Mouse (Mus musculus) cortical plate, adult 2 months (tissue): Measurements from ENCODE around the gene Mcrip1. TPM values are rescaled to one million over a fixed set of nuclear protein-coding genes. Genes with fewer than 3 reads are reported as not detected.

Experiments used
- H3K27ac ChIP-seq: fragments of 200-500 bp; 2 replicates; pipeline ENCODE4 v1.5.1; 2012; ENCODE audit warnings: low read length, control low read depth, inconsistent platforms; ENCODE audit not compliant: insufficient read depth
- H3K4me1 ChIP-seq: fragments of 200-500 bp; 2 replicates; pipeline ENCODE4 v1.6.1; 2011; ENCODE audit warnings: low read length; ENCODE audit not compliant: control insufficient read depth, insufficient read depth
- H3K4me3 ChIP-seq: fragments of 200-500 bp; 2 replicates; pipeline ENCODE4 v1.5.1; 2011; ENCODE audit warnings: mild to moderate bottlenecking, low read length, control low read depth; ENCODE audit not compliant: insufficient read depth
- CTCF ChIP-seq: fragments of 200-500 bp; IDR thresholded peaks from 2 replicates; pipeline ENCODE4 v1.5.1; 2011; ENCODE audit warnings: mild to moderate bottlenecking, control low read depth, low read length; ENCODE audit not compliant: insufficient read depth; ENCODE audit errors: extremely low read depth
- POLR2A ChIP-seq: fragments of 200-500 bp; IDR thresholded peaks from 2 replicates; pipeline ENCODE4 v1.6.1; 2011; ENCODE audit warnings: mild to moderate bottlenecking, low read length, control low read depth; ENCODE audit not compliant: insufficient read depth; ENCODE audit errors: extremely low read depth
- polyA plus RNA-seq: library from polyadenylated mRNA; depleted of rRNA; stranded (reverse); fragments of >200 nt; gene quantifications from 2 replicates; pipeline ENCODE4 v1.2.3, GENCODE M21; 2012

The Mcrip1 gene
- polyA plus RNA-seq, 1 experiment, result 160 TPM

- peak within 1 kb of the TSS; percentile 81 for H3K4me3 ChIP-seq
- TF ChIP-seq POLR2A (peak; percentile 82), CTCF (no peak)
- peak within 1 kb of the TSS; percentile 88 for H3K27ac ChIP-seq
- peaks cover 2% of the 10 kb centered on the region; the same call in 1 of the 2 replicates for H3K4me1 ChIP-seq
Observed at GRCm38 (mm10) chr11:120581490-120582267, 32.2 kb upstream of the Mcrip1 start, which contains the start of gene Arhgdia. Gene Arhgdia, minus strand, starts transcription at chr11:120581624.

DNA sequence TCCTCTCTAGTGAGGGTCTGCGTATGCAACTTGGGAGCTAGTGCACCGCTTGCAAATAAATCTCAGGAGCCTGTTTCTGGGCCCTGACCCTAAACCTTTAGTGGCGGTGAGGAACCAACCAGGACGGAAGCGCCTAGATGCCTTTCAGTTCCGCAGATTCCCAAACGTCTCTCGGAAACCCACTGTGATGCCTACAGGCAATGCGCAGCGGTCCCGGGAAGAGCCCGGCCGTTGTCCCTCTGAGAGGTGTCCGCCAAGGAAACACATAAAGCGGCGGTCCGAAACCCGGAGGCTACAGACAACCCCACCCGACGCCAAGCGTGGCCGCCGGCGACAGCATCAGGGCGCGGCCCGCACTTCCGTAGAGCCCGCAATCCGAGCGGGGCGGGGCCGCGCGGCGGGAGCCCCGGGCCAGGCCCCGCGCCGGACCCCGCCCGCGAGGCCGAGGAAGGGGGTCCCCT, 31.4 kb upstream of the Mcrip1 start:
- H3K27ac ChIP-seq, result peak overlapping the region; percentile 88

GRCm38 (mm10) chr11:120580190-120580589, 30.7 kb upstream of the Mcrip1 start:
- TF ChIP-seq POLR2A, result no peak
- TF ChIP-seq CTCF, result no peak
- Histone ChIP-seq H3K4me1 (peaks cover 2% of the 10 kb centered on the region; the same call in 1 of the 2 replicates), H3K4me3 (peak overlapping the region; percentile 81)

More for the DNA sequence above, 31.4 kb upstream of the Mcrip1 start:
- Histone ChIP-seq H3K4me1 (peaks cover 2% of the 10 kb centered on the region; the same call in 1 of the 2 replicates), H3K4me3 (peak overlapping the region; percentile 81)
- TF ChIP-seq POLR2A, result no peak
- TF ChIP-seq CTCF, result no peak

DNA sequence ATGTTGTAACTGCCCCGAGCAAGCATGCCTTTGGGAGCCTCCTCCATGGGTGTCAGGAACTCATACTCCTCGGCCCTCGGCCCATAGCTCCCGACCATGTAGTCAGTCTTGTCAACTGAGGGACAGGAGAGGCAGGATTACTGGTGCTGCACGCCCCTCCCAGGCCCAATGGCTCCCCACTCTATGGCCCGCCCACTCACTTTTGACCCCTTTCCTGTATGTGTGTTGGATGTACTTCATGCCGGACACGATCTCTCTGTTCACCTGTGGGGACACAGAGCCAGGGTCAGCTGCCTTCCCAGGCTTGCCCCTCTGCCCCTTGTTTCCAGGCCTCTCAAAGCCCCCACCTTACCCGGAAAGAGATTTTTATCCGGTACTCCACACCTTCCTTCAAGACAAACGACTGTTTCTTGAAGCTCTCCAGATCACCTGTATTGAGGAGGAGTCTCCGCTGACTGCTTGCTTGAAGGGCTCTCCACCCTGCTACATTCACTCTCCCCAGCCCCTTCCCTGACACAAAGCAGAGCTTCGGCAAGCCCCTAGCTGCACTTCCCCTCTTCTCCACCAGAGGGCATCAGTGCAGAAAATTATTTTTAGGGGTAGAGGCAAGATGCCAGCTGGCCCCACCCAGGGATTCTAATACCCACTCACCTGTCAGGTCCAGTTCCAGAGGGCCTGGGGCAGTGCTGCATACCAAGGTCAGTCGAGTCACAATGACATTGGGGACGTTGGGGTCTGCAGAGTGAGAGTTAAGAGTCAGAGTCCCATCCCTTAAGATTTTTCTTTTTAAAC, 30.0 kb upstream of the Mcrip1 start:
- TF ChIP-seq POLR2A (no peak), CTCF (peak; percentile 76)
- peaks cover 2% of the 10 kb centered on the region; the same call in 1 of the 2 replicates for H3K4me1 ChIP-seq
- peak overlapping the region; percentile 81 for H3K4me3 ChIP-seq
- no peak overlapping the region for H3K27ac ChIP-seq

More at GRCm38 (mm10) chr11:120580190-120580589, 30.7 kb upstream of the Mcrip1 start:
- 0 out of 2 replicates have a peak overlapping the region, but pooled peaks have one; percentile 88 for H3K27ac ChIP-seq

GRCm38 (mm10) chr11:120578694-120579243, 29.2 kb upstream of the Mcrip1 start:
- Histone ChIP-seq H3K4me1 (peaks cover 3% of the 10 kb centered on the region; the same call in 1 of the 2 replicates), H3K27ac (no peak overlapping the region), H3K4me3 (no peak overlapping the region; the same call in 1 of the 2 replicates)
- TF ChIP-seq CTCF (no peak), POLR2A (0 out of 2 replicates have a peak, but pooled peaks have one; percentile 7)

- H3K27ac ChIP-seq, result no peak overlapping the region
- TF ChIP-seq CTCF, result no peak
- no peak for TF ChIP-seq POLR2A
- H3K4me1 ChIP-seq, result peaks cover 3% of the 10 kb centered on the region; the same call in 1 of the 2 replicates
- no peak overlapping the region for H3K4me3 ChIP-seq
Observed at GRCm38 (mm10) chr11:120578024-120578693, 28.6 kb upstream of the Mcrip1 start.

GRCm38 (mm10) chr11:120577211-120578023, 27.9 kb upstream of the Mcrip1 start:
- no peak overlapping the region for H3K4me3 ChIP-seq
- TF ChIP-seq CTCF (peak; percentile 28; the same call in 1 of the 2 replicates), POLR2A (no peak)
- H3K4me1 ChIP-seq, result peaks cover 3% of the 10 kb centered on the region; the same call in 1 of the 2 replicates
- no peak overlapping the region for H3K27ac ChIP-seq
